Mouse (Mus musculus) mouse trophoblast stem cell (cell line): Measurements from ENCODE around the gene Nkpd1.

ENCODE experiments used
- in situ Hi-C, 2 experiments: fragments of 300-500 bp; cut with MseI, MboI; formaldehyde crosslinking; loops; 2 replicates in 1 of 2; 3 replicates in 1 of 2; pipeline ENCODE4 v1.15.1; 2025

The Nkpd1 gene

GRCm38 (mm10) chr7:19543584-19543983 is 25.9 kb downstream of the Nkpd1 start:
- in situ Hi-C loops: no loop called here

- in situ Hi-C loops: no loop called here
Measured at GRCm38 (mm10) chr7:19546007-19546406, 28.4 kb downstream of the Nkpd1 start.

GRCm38 (mm10) chr7:19547344-19547969 is 29.8 kb downstream of the Nkpd1 start:
- in situ Hi-C loops: no loop called here

GRCm38 (mm10) chr7:19549394-19549793 is 31.8 kb downstream of the Nkpd1 start:
- in situ Hi-C loops: no loop called here

- in situ Hi-C loops: no loop called here
Measured at GRCm38 (mm10) chr7:19551634-19552033, 34.0 kb downstream of the Nkpd1 start.

- in situ Hi-C loops: no loop called here
Measured at GRCm38 (mm10) chr7:19552443-19552842, 34.8 kb downstream of the Nkpd1 start.

- in situ Hi-C loops: no loop called here
Measured at GRCm38 (mm10) chr7:19554168-19554567, 36.5 kb downstream of the Nkpd1 start.

GRCm38 (mm10) chr7:19557086-19557485 is 39.4 kb downstream of the Nkpd1 start:
- in situ Hi-C loops: no loop called here

GRCm38 (mm10) chr7:19557982-19558900 is 40.6 kb downstream of the Nkpd1 start:
- in situ Hi-C loops: no loop called here

GRCm38 (mm10) chr7:19558965-19559364 is 41.3 kb downstream of the Nkpd1 start:
- in situ Hi-C loops: no loop called here

- in situ Hi-C loops: loop anchor here in 1 of 2 experiments (10.0 kb wide), 1 partner anchor 56 kb away; the partner anchor contains the start of genes Bloc1s3 and Trappc6a
Measured at GRCm38 (mm10) chr7:19560491-19561260, 43.0 kb downstream of the Nkpd1 start.

GRCm38 (mm10) chr7:19561431-19561764 is 43.8 kb downstream of the Nkpd1 start:
- in situ Hi-C loops: loop anchor here in 1 of 2 experiments (10.0 kb wide), 1 partner anchor 57 kb away; the partner anchor contains the start of genes Bloc1s3 and Trappc6a

- in situ Hi-C loops: loop anchor here in 1 of 2 experiments (10.0 kb wide), 1 partner anchor 57 kb away; the partner anchor contains the start of genes Bloc1s3 and Trappc6a
Measured at GRCm38 (mm10) chr7:19561765-19562642, 44.4 kb downstream of the Nkpd1 start.

- in situ Hi-C loops: loop anchor here in 1 of 2 experiments (10.0 kb wide), 1 partner anchor 58 kb away; the partner anchor contains the start of genes Bloc1s3 and Trappc6a
Measured at GRCm38 (mm10) chr7:19562643-19563410, 45.2 kb downstream of the Nkpd1 start, which contains the start of gene Ppp1r37. Ppp1r37 (minus strand) TSS chr7:19563076.

GRCm38 (mm10) chr7:19563884-19564283 is 46.2 kb downstream of the Nkpd1 start:
- in situ Hi-C loops: loop anchor here in 1 of 2 experiments (10.0 kb wide), 1 partner anchor 59 kb away; the partner anchor contains the start of genes Bloc1s3 and Trappc6a

GRCm38 (mm10) chr7:19564455-19564854 is 46.8 kb downstream of the Nkpd1 start:
- in situ Hi-C loops: loop anchor here in 1 of 2 experiments (10.0 kb wide), 1 partner anchor 60 kb away; the partner anchor contains the start of genes Bloc1s3 and Trappc6a

- in situ Hi-C loops: loop anchor here in 1 of 2 experiments (10.0 kb wide), 1 partner anchor 61 kb away; the partner anchor contains the start of genes Bloc1s3 and Trappc6a
Measured at GRCm38 (mm10) chr7:19565803-19566202, 48.2 kb downstream of the Nkpd1 start.

- in situ Hi-C loops: loop anchor here in 1 of 2 experiments (10.0 kb wide), 1 partner anchor 63 kb away; the partner anchor contains the start of genes Bloc1s3 and Trappc6a
Measured at GRCm38 (mm10) chr7:19567426-19567825, 49.8 kb downstream of the Nkpd1 start.

GRCm38 (mm10) chr7:19569647-19570046 is 52.0 kb downstream of the Nkpd1 start:
- in situ Hi-C loops: loop anchor here in 1 of 2 experiments (10.0 kb wide), 1 partner anchor 65 kb away; the partner anchor contains the start of genes Bloc1s3 and Trappc6a
